Mouse (Mus musculus) megakaryocyte, embryonic 14.5 days (primary cell): ENCODE data around the gene Stox2.

Experiments used
- FLI1 ChIP-seq: IDR thresholded peaks from 2 replicates; pipeline ENCODE4 v1.6.1; 2012; ENCODE audit warnings: low read length, inconsistent platforms, mixed read lengths
- GATA1 ChIP-seq: IDR thresholded peaks from 3 replicates; pipeline ENCODE4 v1.6.1; 2012; ENCODE audit warnings: mixed read lengths, low read length, inconsistent platforms, borderline replicate concordance

- TF ChIP-seq FLI1 (no peak), GATA1 (no peak)
These were observed 202.5 kb downstream of the Stox2 start for GRCm38 (mm10) chr8:47243631-47244030.
